Mouse (Mus musculus) macrophage (primary cell): ENCODE data around the gene Mrps27. TPM values are rescaled to one million over a fixed set of nuclear protein-coding genes. Genes with fewer than 3 reads are reported as not detected.

Experiments used
- H3K27ac ChIP-seq: fragments of 350-480 bp; formaldehyde crosslinking; 2 replicates; pipeline ENCODE4 v1.9.0; 2021
- H3K36me3 ChIP-seq: fragments of 350-480 bp; formaldehyde crosslinking; 2 replicates; pipeline ENCODE4 v1.9.0; 2021; ENCODE audit errors: inconsistent target
- H3K4me3 ChIP-seq: fragments of 350-480 bp; formaldehyde crosslinking; 2 replicates; pipeline ENCODE4 v1.9.0; 2021; ENCODE audit errors: inconsistent target
- H3K79me2 ChIP-seq: fragments of 350-480 bp; formaldehyde crosslinking; 2 replicates; pipeline ENCODE4 v1.9.0; 2021; ENCODE audit errors: inconsistent target
- WGBS: methylation state at CpG from one replicate; pipeline ENCODE4 v1.1.7; 2026; ENCODE audit warnings: inconsistent platforms; ENCODE audit not compliant: missing documents; 5-methylcytosine and 5-hydroxymethylcytosine counted together
- polyA plus RNA-seq: library from polyadenylated mRNA; stranded (reverse); fragments of 250-400 nt; gene quantifications from 3 replicates; pipeline ENCODE4 v1.2.4, GENCODE M21; 2018; ENCODE audit warnings: inconsistent platforms

Mrps27 gene
- polyA plus RNA-seq, 1 experiment from 2014 or later: 12.5 TPM

DNA sequence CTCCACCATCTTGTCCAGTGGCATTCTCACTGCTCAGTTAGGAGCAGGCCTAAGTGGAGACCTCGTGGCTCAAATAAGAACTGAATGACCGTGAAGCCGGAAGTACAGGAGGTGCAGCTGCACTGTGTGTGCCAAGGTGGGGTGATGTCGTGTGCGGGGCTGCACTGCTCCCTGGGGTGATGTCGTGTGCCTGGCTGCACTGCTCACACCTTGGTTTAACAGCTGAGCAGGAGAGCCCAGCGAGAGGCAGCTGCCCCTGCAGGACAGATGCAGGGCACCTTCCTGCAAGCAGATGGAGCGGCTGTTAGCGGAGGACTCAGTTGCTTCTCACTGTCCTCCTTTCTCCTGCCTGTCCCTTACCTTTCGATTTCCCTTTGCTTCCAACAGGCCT is 69.8 kb downstream of the Mrps27 start:
- whole genome bisulfite sequencing: 94% methylated on average over 10 of the region's 10 CpGs
- H3K79me2 ChIP-seq: no peaks in the 10 kb centered on the region
- H3K4me3 ChIP-seq: no peak overlapping the region
- no peak overlapping the region for H3K27ac ChIP-seq
- H3K36me3 ChIP-seq: peaks cover 15% of the 10 kb centered on the region; the same call in 1 of the 2 replicates

- H3K4me3 ChIP-seq: no peak overlapping the region
- WGBS: 95% methylated on average over 9 of the region's 9 CpGs
These were observed 72.0 kb downstream of the Mrps27 start for GRCm38 (mm10) chr13:99416601-99417000.

DNA sequence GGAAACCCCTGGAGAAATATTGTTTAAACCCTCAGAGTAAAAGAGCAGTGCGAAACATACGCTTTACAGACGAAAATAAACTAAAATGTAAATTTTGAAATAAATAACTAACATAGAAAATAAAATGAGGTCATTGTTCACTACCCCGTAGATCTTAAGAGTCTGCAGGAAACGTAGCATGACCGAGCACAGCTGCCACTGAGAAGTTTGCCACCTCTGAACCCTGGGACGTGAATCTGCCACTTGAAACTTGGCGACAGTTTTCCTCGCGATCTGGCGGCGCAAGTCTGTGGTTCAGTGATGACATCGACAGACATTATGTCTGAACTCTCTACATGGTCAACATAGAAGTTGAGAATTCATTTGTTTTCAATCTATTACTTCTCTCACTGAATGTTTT is 79.0 kb downstream of the Mrps27 start:
- Histone ChIP-seq H3K4me3 (no peak overlapping the region), H3K36me3 (no peaks in the 10 kb centered on the region), H3K79me2 (no peaks in the 10 kb centered on the region), H3K27ac (no peak overlapping the region)
- 78% methylated on average over 13 of the region's 13 CpGs for WGBS

More at GRCm38 (mm10) chr13:99416601-99417000, 72.0 kb downstream of the Mrps27 start:
- no peak overlapping the region for H3K27ac ChIP-seq
- peaks cover 15% of the 10 kb centered on the region; the same call in 1 of the 2 replicates for H3K36me3 ChIP-seq
- no peaks in the 10 kb centered on the region for H3K79me2 ChIP-seq

- H3K36me3 ChIP-seq: no peaks in the 10 kb centered on the region
- 75% methylated on average over 29 of the region's 29 CpGs for WGBS
- no peak overlapping the region for H3K27ac ChIP-seq
- no peaks in the 10 kb centered on the region for H3K79me2 ChIP-seq
- no peak overlapping the region for H3K4me3 ChIP-seq
These were observed 88.8 kb downstream of the Mrps27 start for GRCm38 (mm10) chr13:99433068-99434008.

DNA sequence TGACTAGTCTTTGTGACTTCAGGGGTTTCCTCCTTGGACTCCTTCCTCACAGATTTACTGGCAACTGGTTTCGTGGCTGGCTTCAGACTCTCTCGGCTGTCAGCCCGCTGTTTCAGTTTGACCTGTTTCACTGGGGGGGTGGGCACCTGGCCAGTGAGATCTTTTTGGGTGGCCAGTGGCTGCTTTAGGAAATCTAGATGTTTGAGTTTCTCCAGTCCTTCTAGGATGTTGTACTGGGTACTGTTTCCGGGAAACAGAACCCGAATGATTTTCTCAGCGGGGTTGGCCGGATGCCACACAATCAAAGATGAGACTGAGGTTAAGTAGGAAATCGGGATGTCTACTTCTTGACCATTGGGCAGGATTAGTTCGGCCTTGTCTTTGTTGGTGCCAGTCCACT is 89.9 kb downstream of the Mrps27 start:
- Histone ChIP-seq H3K79me2 (no peaks in the 10 kb centered on the region), H3K36me3 (no peaks in the 10 kb centered on the region), H3K4me3 (no peak overlapping the region), H3K27ac (no peak overlapping the region)
- WGBS: 87% methylated on average over 7 of the region's 9 CpGs

DNA sequence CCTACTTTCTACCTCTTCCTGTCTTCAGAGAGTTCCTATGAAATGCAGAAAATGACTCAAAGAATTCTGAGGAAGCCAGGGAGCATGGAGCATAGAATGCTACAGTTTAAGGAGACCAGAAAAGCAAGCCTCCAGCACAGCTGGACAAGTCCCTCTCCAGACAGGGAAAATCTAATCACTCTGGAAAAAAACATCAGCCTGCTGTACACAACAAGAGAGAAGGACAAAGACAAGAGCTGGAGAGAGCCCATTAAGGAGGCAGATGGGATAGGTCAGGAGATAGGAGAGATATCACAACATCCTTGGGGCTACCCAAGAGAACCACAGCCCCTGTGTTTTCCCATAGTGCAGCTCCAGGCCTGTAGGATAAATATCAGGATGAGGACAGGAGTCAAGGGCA is 92.5 kb downstream of the Mrps27 start:
- no peak overlapping the region for H3K27ac ChIP-seq
- H3K36me3 ChIP-seq: no peaks in the 10 kb centered on the region
- no peaks in the 10 kb centered on the region for H3K79me2 ChIP-seq
- H3K4me3 ChIP-seq: no peak overlapping the region

- no peaks in the 10 kb centered on the region for H3K36me3 ChIP-seq
- WGBS: 94% methylated on average over 5 of the region's 5 CpGs
- no peak overlapping the region for H3K4me3 ChIP-seq
- H3K79me2 ChIP-seq: no peaks in the 10 kb centered on the region
- H3K27ac ChIP-seq: no peak overlapping the region
These were observed 94.8 kb downstream of the Mrps27 start for GRCm38 (mm10) chr13:99439357-99439756.

- H3K27ac ChIP-seq: no peak overlapping the region
- WGBS: 87% methylated on average over 2 of the region's 2 CpGs
- no peaks in the 10 kb centered on the region for H3K36me3 ChIP-seq
- H3K4me3 ChIP-seq: no peak overlapping the region
- H3K79me2 ChIP-seq: no peaks in the 10 kb centered on the region
These were observed 95.6 kb downstream of the Mrps27 start for GRCm38 (mm10) chr13:99440228-99440627.

GRCm38 (mm10) chr13:99441700-99442433 is 97.3 kb downstream of the Mrps27 start:
- Histone ChIP-seq H3K4me3 (no peak overlapping the region), H3K27ac (no peak overlapping the region), H3K79me2 (no peaks in the 10 kb centered on the region), H3K36me3 (no peaks in the 10 kb centered on the region)
- 91% methylated on average over 18 of the region's 18 CpGs for WGBS

- no peaks in the 10 kb centered on the region for H3K36me3 ChIP-seq
- H3K79me2 ChIP-seq: no peaks in the 10 kb centered on the region
- no peak overlapping the region for H3K4me3 ChIP-seq
- 83% methylated on average over 12 of the region's 12 CpGs for WGBS
- H3K27ac ChIP-seq: no peak overlapping the region
These were observed 98.1 kb downstream of the Mrps27 start for GRCm38 (mm10) chr13:99442434-99443249.

- WGBS: 90% methylated on average over 7 of the region's 7 CpGs
- Histone ChIP-seq H3K4me3 (no peak overlapping the region), H3K27ac (no peak overlapping the region), H3K79me2 (no peaks in the 10 kb centered on the region), H3K36me3 (no peaks in the 10 kb centered on the region)
These were observed 99.0 kb downstream of the Mrps27 start for GRCm38 (mm10) chr13:99443484-99444175.

DNA sequence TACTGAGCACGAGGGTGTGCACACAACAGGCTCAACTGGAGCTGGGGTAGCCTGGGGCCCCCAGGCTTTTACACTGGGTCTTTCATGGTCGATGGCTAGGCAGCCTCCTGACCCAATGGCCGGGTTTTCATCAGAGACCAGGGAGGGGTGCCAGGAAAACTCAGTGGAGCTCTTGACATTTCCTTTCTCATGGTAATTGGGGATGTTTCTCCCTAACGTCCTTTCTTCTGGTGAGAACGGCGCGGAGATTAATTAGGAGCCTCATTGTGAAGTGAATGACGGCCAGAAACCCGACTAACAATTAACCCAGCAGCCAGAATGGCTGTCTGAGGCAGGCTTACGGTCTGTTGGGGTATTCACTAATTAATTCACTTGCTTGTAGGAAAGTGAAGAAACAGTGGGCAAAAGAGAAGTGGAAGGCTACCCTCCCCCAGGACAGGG is 99.9 kb downstream of the Mrps27 start:
- 39% methylated on average over 10 of the region's 10 CpGs for WGBS
- no peak overlapping the region for H3K4me3 ChIP-seq
- H3K36me3 ChIP-seq: no peaks in the 10 kb centered on the region
- no peak overlapping the region for H3K27ac ChIP-seq
- H3K79me2 ChIP-seq: no peaks in the 10 kb centered on the region

DNA sequence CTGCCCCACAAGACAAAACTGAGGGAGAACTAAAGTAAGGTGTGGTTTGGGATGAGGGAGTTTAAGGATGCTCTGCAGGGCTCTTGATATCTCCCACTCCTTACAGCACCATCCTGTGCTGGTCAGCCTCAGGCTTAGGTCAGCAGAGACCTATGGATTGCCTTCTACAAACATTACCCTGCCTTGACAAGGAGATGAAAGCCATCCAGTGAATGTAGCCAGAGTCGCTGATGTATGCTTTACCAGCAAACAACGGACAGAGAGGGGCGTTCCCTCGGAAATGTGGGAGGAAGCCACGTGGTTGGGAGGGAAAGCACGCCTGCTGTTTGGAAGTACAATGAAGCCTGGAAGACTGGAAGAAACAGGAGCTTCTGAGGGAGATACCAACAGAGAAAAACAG is 100.3 kb downstream of the Mrps27 start:
- no peaks in the 10 kb centered on the region for H3K36me3 ChIP-seq
- H3K27ac ChIP-seq: no peak overlapping the region
- WGBS: under 1% methylated on average over 6 of the region's 6 CpGs
- H3K4me3 ChIP-seq: no peak overlapping the region
- no peaks in the 10 kb centered on the region for H3K79me2 ChIP-seq

DNA sequence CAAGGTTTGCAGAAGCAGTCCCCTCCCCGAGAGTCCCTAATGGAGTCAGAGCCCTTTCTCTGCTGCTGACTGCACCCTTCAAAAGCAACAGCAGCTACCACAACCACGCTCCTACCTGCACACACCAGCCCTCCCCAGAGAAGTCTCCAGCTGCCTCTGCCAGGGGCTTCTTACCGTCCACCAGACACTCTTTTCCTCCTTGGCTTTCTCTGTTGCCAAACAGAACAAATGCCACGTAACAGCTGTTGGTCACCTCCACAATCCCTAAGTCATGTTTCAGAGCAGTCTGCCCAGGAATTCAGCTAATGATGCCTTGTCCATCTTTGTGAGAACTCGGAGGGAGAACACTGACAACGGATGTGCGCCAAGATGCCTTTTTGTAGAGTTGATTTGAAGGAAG is 102.4 kb downstream of the Mrps27 start:
- Histone ChIP-seq H3K4me3 (no peak overlapping the region), H3K27ac (no peak overlapping the region), H3K79me2 (no peaks in the 10 kb centered on the region), H3K36me3 (no peaks in the 10 kb centered on the region)
- 92% methylated on average over 7 of the region's 7 CpGs for WGBS
